Mouse (Mus musculus): ENCODE measurements around the gene Pcsk6.
"Not testable (repeated sequence)": the region's sequence is repeated elsewhere in the genome, so short reads cannot be mapped to it uniquely, and the experiment has no call there.

The Pcsk6 gene

GRCm38 (mm10) chr7:65881290-65881688, 19.8 kb downstream of the Pcsk6 start:
- DNase-seq (ENCODE audit: low spot score): no peak

GRCm38 (mm10) chr7:65884928-65885327, 23.4 kb downstream of the Pcsk6 start:
- no peak for DNase-seq (ENCODE audit: low spot score)

- no peak for DNase-seq (ENCODE audit: low spot score)
These were observed 24.3 kb downstream of the Pcsk6 start for GRCm38 (mm10) chr7:65885819-65886218.

DNA sequence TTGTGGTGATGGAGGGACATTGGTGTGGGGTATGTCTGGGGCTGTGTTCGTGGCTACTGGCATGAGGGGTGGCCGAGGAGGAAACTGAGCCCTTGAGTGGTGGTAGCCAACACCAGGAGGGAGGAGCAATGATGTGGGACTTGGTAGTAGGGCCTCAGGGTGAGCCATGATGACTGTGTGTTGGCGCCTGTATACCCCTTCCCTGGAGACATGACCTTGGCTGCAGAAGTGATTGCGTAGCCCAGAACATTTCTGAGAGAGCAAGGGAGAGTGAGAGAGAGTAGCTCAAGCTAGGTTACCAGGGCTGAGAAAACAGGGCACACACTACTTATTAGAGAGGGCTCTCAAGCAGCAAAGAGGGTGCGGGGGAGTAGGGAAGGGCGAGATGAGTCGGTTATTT, 30.3 kb downstream of the Pcsk6 start:
- DNase-seq (ENCODE audit: low spot score): no peak

DNA sequence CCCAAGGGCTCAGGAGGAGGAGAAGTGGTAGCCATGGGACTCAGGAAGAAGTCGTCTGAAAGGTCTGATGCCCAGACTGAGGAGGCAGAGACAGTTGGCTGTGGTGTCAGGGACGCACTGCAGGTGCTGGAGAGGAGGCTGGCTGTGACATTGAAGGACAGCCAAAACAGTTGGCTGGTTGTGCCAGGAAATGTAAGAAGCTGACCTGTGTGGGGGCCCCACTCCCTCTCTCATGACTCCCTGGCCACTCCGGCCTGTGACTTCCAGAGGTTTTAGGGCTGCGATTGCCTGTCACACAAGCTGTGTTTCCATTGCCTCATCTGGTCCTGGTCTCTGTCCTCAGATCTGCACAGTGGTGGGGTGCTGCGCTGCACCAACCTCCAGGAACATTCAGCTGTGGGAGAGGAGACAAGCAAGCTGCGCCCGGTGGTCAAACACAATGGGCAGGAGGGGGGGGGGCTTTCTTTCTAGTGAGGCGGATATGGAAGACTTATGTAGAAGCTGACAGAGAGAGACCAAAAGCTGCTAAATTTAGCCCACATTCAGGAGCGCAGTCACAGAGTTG, 30.8 kb downstream of the Pcsk6 start:
- DNase-seq (ENCODE audit: low spot score): no peak

GRCm38 (mm10) chr7:65893546-65893945, 32.0 kb downstream of the Pcsk6 start:
- DNase-seq (ENCODE audit: low spot score): no peak

GRCm38 (mm10) chr7:65895262-65895661, 33.7 kb downstream of the Pcsk6 start:
- no peak for DNase-seq (ENCODE audit: low spot score)

- DNase-seq (ENCODE audit: low spot score): no peak
These were observed 39.7 kb downstream of the Pcsk6 start for GRCm38 (mm10) chr7:65901231-65901630.

GRCm38 (mm10) chr7:65902471-65903180, 41.1 kb downstream of the Pcsk6 start:
- no peak for DNase-seq (ENCODE audit: low spot score)

GRCm38 (mm10) chr7:65903456-65903855, 41.9 kb downstream of the Pcsk6 start:
- DNase-seq (ENCODE audit: low spot score): no peak

DNA sequence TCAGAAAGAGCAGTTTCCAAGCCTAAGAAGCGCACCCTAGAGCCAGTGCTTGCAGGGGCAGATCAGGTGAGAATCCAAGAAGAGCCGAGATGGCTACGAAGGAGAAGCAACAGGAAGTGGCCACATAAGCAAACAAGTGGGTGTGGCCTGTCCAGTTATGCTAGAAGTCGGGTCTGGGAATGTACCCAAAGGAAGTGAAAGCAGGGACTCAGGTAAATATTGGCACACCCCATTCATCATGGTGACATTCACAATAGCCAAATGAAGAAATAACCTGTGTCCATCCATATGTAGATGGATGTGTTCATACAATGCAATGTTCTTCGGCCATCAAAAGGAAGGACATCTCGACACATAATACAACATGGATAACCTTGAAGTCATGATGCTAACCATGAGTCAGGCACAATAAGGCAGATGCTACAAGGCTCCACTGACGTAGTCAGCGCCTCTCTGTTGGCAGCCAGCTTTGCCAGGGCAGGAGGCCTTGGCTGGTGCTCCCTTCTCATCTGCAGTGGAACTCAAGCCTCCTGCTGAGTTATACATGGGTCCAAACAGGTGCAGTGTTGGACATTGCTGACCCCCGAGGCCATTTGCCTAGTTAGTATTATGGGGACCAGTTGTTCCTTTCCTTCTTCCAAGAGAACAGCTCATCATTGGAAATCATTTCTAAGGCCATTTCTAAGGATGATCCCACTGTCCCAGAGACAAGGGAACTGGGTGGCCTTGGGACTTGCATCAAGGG, 45.2 kb downstream of the Pcsk6 start:
- no peak for DNase-seq (ENCODE audit: low spot score)

DNA sequence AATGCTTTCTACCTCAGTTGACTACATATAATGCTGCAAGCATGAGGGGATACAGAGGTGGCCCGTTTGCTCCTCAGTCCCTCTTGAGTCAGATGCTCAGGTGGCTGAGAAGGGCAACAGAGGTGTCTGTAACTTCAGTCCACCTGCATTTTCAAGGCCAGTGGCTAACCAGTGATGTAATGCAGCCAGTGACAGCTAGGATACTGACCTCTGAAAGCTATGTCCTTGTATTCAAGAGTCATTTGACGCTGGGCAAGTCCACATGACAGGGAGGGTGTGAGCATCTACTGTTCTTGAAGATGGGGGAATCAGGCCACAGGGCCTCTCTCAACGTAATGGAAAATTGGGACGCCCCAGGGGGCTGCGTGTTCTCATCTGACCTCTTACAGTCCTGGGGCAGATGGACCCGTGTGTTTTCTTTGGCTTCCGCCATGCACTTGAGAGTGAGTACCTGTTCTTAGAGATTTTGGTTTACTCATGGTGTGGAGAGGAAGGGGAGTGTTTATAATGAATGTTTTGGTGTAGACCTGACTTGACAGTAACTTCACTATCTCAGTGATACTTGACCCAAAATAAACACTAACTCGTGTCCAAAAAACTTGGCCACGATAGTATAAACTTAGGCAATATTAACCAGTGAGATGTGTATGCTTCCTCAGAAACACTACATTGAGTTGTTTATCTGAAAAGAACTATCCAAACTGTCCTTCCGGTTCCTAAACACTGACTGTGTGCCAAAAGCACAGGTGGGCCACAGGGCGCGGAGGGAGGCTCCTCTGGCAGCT, 48.0 kb downstream of the Pcsk6 start:
- DNase-seq (ENCODE audit: low spot score): no peak

DNA sequence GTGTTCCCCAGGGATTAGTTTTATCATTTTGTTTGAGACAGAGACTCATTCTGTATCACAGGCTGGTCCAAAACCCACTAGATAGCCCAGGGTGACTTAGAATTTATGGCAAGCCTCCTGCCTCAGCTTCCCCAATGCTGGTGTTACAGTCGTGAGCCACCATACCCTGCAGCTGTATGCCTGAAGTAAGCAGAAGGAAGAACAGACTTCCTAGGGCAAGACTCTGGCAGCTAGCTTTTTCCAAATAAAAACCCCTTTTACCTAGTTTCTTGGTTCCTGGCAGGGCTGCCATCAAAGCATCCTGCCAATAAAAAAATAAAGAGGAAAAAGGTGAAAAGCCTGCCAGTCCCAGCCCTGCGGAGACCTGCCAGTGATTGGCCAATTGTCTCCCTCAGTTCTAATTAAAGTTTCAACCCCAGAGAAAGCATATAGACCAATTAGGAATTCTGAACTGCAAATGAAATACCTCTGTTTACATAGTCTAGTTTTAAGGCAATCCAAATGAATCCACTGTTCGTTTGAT, 51.6 kb downstream of the Pcsk6 start:
- no peak for DNase-seq (ENCODE audit: low spot score)

GRCm38 (mm10) chr7:65914761-65915301, 53.3 kb downstream of the Pcsk6 start:
- DNase-seq (ENCODE audit: low spot score): no peak

DNA sequence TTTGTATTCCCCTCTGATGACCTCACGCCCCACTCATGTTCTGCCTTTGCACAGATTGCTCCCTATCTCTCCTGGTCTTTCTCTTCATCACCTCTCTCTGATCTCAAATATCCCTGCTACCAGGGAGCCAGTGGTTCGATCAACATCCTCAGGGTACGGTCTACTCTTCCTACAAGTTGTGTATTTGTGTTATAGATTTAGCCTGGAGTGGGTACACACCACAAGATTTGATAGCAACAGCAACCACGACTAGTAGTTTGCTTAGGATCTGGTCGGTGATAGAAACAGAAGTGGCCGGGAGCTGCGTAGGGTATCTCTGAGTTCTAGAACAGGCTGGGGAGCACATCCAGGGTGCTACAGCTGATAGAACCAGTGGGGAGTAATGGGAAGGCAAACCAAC, 54.3 kb downstream of the Pcsk6 start:
- DNase-seq (ENCODE audit: low spot score): no peak

GRCm38 (mm10) chr7:65916566-65916965, 55.0 kb downstream of the Pcsk6 start:
- no peak for DNase-seq (ENCODE audit: low spot score)

- DNase-seq (ENCODE audit: low spot score): no peak
These were observed 56.9 kb downstream of the Pcsk6 start for GRCm38 (mm10) chr7:65918431-65918830.

- DNase-seq (ENCODE audit: low spot score): no peak
These were observed 67.9 kb downstream of the Pcsk6 start for GRCm38 (mm10) chr7:65929398-65929797.

DNA sequence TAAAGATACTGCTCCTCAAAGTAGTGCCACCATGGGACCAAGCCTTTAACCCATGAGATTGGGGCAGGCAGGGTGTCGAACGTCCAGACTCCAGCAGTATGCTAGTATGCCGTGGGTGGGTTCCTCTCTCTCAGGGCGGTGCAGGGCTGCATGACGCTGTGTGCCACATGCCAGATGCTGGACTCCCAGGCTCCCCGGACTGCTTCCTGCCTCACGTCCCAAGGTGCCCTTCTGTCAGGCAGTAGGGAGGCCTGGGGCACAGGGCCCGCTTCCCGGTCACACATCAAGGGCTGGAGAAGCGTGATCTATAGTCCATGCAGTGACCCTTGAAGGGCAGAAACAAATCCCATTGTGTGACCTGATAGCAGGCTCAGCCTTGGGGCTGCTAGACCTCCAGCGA, 68.9 kb downstream of the Pcsk6 start:
- DNase-seq (ENCODE audit: low spot score): no peak

GRCm38 (mm10) chr7:65934238-65934970, 72.9 kb downstream of the Pcsk6 start:
- not testable (repeated sequence) for DNase-seq (ENCODE audit: low spot score)

DNA sequence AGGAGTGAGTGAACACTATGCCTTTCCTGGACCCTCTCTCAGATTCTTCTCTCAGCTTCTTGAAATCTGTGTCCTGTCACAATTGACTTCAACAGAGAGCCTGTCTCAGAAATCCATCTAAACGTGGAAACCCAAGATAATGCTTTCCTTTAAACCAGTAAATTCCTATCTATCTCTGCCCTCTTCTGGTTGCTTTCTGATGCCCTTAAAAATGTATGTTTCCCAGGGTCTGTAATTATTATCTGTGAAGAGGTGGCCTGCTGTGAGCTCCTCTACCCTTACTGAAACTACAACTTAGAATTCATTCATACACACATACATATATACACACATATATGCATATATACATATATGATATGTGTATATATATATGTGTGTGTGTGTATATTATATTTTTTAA, 73.7 kb downstream of the Pcsk6 start:
- DNase-seq (ENCODE audit: low spot score): no peak
